Mouse (Mus musculus): ENCODE results near the gene Gm7876.
"Not testable (repeated sequence)": the region's sequence is repeated elsewhere in the genome, so short reads cannot be mapped to it uniquely, and the experiment has no call there.

The Gm7876 gene

DNA sequence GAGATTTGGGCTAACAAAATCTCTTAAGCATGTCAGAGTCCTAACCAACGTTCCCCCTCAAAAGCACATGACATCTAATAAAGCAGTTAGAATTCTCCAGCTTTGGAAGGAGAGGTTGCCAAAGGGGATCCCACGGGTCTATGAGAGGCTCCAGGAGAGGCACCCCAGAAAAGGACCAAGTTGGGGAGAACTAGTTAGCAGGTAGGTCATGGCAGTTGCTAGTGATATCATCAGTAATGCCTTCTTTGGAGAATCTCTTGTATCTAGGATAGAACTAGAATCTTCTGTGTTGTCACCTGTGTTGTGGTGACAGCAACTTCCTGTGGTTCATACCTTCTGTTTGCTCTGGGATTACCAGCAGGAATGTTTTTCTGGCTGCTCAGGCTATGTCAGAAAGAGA lies at the start of gene Gm7876:
Gene Gm7876 (plus strand): TSS at position 301 of the 400 bp plus-strand sequence.
- DNase-seq (ENCODE audit: low read depth, low spot score): not testable (repeated sequence)

DNA sequence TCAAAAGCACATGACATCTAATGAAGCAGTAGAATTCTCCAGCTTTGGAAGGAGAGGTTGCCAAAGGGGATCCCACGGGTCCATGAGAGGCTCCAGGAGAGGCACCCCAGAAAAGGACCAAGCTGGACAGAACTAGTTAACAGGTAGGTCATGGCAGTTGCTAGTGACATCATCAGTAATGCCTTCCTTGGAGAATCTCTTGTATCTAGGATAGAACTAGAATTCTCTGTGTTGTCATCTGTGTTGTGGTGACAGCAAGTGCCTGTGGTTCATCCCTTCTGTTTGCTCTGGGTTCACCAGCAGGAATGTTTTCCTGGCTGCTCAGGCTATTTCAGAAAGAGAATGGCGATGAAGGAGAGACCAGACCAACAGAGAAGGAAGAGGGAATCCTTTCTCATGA lies 45.1 kb upstream of the Gm7876 start, which contains the start of gene Gm3239:
Gene Gm3239 (plus strand): TSS at position 301 of the 400 bp plus-strand sequence.
- DNase-seq (ENCODE audit: low read depth, low spot score): not testable (repeated sequence)

- DNase-seq (ENCODE audit: low read depth, low spot score): not testable (repeated sequence)
Measured at GRCm38 (mm10) chr14:4726038-4726880, 17.2 kb downstream of the Gm7876 start, which contains the start of gene Gm3252. Gm3252 (plus strand) TSS chr14:4726775.
